Comparison of ENCODE assay signal across 26 mouse cellular contexts in genomic region chr3:126491914-126492265, GRCm38 (mm10).
DNase-seq lines count a peak whose midpoint lies in the region; ATAC-seq and TF ChIP-seq lines count a peak whose summit lies in the region.
"Had no signal": no experiment of that assay in that cellular context is flagged by ENCODE, and none has a peak within 500 bp of the region (broad histone marks: within the 10 kb centered on the region; RNA-seq: fewer than 3 reads in every experiment).

No protein-coding gene starts in this region.

- H3K4me3 ChIP-seq in forebrain, embryonic 13.5 days = no peak overlapping the region
- no peak overlapping the region for H3K4me3 ChIP-seq in forebrain, embryonic 14.5 days (ENCODE audit: low read depth, low read length)
- H3K4me3 ChIP-seq in limb, embryonic 11.5 days (ENCODE audit: low read depth, low read length) = no peak overlapping the region
- no peak overlapping the region for H3K4me3 ChIP-seq in limb, embryonic 10.5 days
- no peak overlapping the region for H3K4me3 ChIP-seq in hindbrain, embryonic 16.5 days (ENCODE audit: low read length)
- H3K4me3 ChIP-seq: gastrocnemius, adult 2 months; kidney, embryonic 15.5 days; liver, embryonic 12.5 days had no signal

- CTCF ChIA-PET in Patski (lab: Charles Lee) = interaction anchor here (0.8 to 1.7 kb wide), 5 partner anchors 8 to 29 kb away, joined by 3 to 4 read pairs (median 4); no protein-coding TSS in a partner anchor

- no peaks in the 10 kb centered on the region for H3K27me3 ChIP-seq in forebrain, embryonic 13.5 days
- no peaks in the 10 kb centered on the region for H3K27me3 ChIP-seq in forebrain, embryonic 14.5 days (replicated peaks; ENCODE audit: control insufficient read depth, insufficient read depth, low read length)
- no peaks in the 10 kb centered on the region for H3K27me3 ChIP-seq in limb, embryonic 11.5 days (ENCODE audit: control insufficient read depth, insufficient read depth, low read length)
- no peaks in the 10 kb centered on the region for H3K27me3 ChIP-seq in limb, embryonic 10.5 days (ENCODE audit: low read depth, poor library complexity, severe bottlenecking)
- no peaks in the 10 kb centered on the region for H3K27me3 ChIP-seq in Patski
- no peaks in the 10 kb centered on the region for H3K27me3 ChIP-seq in hindbrain, embryonic 16.5 days (replicated peaks; ENCODE audit: control insufficient read depth, insufficient read depth, low read length)
- H3K27me3 ChIP-seq: kidney, embryonic 15.5 days; liver, embryonic 12.5 days had no signal

- WGBS in forebrain, embryonic 13.5 days = 83% methylated on average over 3 of the region's 3 CpGs
- 88% methylated on average over 3 of the region's 3 CpGs for WGBS in forebrain, embryonic 14.5 days
- 87% methylated on average over 3 of the region's 3 CpGs for WGBS in limb, embryonic 11.5 days
- 91% methylated on average over 3 of the region's 3 CpGs for WGBS in limb, embryonic 10.5 days
- 85% methylated on average over 3 of the region's 3 CpGs for WGBS in hindbrain, embryonic 16.5 days

- in situ Hi-C loops in Patski (cut with MboI; ENCODE audit: low pct_unique_long_range_greater_than_20kb) = no loop called here

- no peaks in the 10 kb centered on the region for H3K36me3 ChIP-seq in forebrain, embryonic 13.5 days (ENCODE audit: poor library complexity, severe bottlenecking)
- no peaks in the 10 kb centered on the region for H3K36me3 ChIP-seq in forebrain, embryonic 14.5 days (ENCODE audit: control insufficient read depth, insufficient read depth, low read length)
- H3K36me3 ChIP-seq in limb, embryonic 11.5 days (ENCODE audit: control insufficient read depth, insufficient read depth, low read length) = no peaks in the 10 kb centered on the region
- H3K36me3 ChIP-seq in limb, embryonic 10.5 days = no peaks in the 10 kb centered on the region
- no peaks in the 10 kb centered on the region for H3K36me3 ChIP-seq in hindbrain, embryonic 16.5 days (ENCODE audit: control insufficient read depth, insufficient read depth, low read length)
- H3K36me3 ChIP-seq: kidney, embryonic 15.5 days; liver, embryonic 12.5 days had no signal

- H3K9ac ChIP-seq in forebrain, embryonic 13.5 days = no peak overlapping the region
- no peak overlapping the region for H3K9ac ChIP-seq in forebrain, embryonic 14.5 days (ENCODE audit: low read length)
- H3K9ac ChIP-seq in limb, embryonic 11.5 days (ENCODE audit: low read length) = no peak overlapping the region
- H3K9ac ChIP-seq in hindbrain, embryonic 16.5 days (ENCODE audit: low read depth, low read length) = no peak overlapping the region
- H3K9ac ChIP-seq: kidney, embryonic 15.5 days; liver, embryonic 12.5 days; liver, postnatal 0 days had no signal

- TF ChIP-seq CTCF in Patski (IDR thresholded peaks at IDR 0.05) = no peak

- 0 out of 2 replicates have a peak, but pooled peaks have one; percentile 4 for ATAC-seq in forebrain, embryonic 13.5 days
- ATAC-seq in forebrain, embryonic 14.5 days = no peak
- ATAC-seq in limb, embryonic 11.5 days (ENCODE audit: insufficient number of reproducible peaks, low FRiP score, low TSS enrichment, low read depth) = peak; percentile 51; the same call in 1 of the 2 replicates
- ATAC-seq in Patski = peak; percentile 9
- peak; percentile 40; the same call in 1 of the 2 replicates for ATAC-seq in hindbrain, embryonic 16.5 days
- ATAC-seq: activated CD4-positive, CD25-positive, alpha-beta regulatory T cell, adult 4 months; CD4-positive, CD25-positive, alpha-beta regulatory T cell, adult 4 months; liver, embryonic 12.5 days; liver, postnatal 0 days had no signal

- no peak overlapping the region for H3K27ac ChIP-seq in forebrain, embryonic 13.5 days
- H3K27ac ChIP-seq in forebrain, embryonic 14.5 days (ENCODE audit: low read depth, low read length) = no peak overlapping the region
- no peak overlapping the region for H3K27ac ChIP-seq in limb, embryonic 11.5 days (replicated peaks; ENCODE audit: low read depth, low read length)
- no peak overlapping the region for H3K27ac ChIP-seq in limb, embryonic 10.5 days
- H3K27ac ChIP-seq in hindbrain, embryonic 16.5 days (ENCODE audit: low read depth, low read length) = peak overlapping the region; percentile 11; the same call in 1 of the 2 replicates
- H3K27ac ChIP-seq: gastrocnemius, adult 2 months; kidney, embryonic 15.5 days; liver, embryonic 12.5 days had no signal

- 0 out of 2 replicates have a peak, but pooled peaks cover 5% of the 10 kb centered on the region for H3K4me1 ChIP-seq in forebrain, embryonic 13.5 days
- H3K4me1 ChIP-seq in forebrain, embryonic 14.5 days (ENCODE audit: control insufficient read depth, insufficient read depth, low read length) = no peaks in the 10 kb centered on the region
- no peaks in the 10 kb centered on the region for H3K4me1 ChIP-seq in limb, embryonic 11.5 days (ENCODE audit: control insufficient read depth, insufficient read depth, low read length)
- peaks cover 1% of the 10 kb centered on the region; the same call in 1 of the 2 replicates for H3K4me1 ChIP-seq in limb, embryonic 10.5 days
- peaks cover 4% of the 10 kb centered on the region; the same call in 1 of the 2 replicates for H3K4me1 ChIP-seq in hindbrain, embryonic 16.5 days (ENCODE audit: control insufficient read depth, insufficient read depth, low read depth, low read length)
- H3K4me1 ChIP-seq: kidney, embryonic 15.5 days; liver, embryonic 12.5 days had no signal

- H3K9me3 ChIP-seq in forebrain, embryonic 13.5 days (replicated peaks) = no peaks in the 10 kb centered on the region
- no peaks in the 10 kb centered on the region for H3K9me3 ChIP-seq in forebrain, embryonic 14.5 days (replicated peaks; ENCODE audit: control insufficient read depth, low read length)
- H3K9me3 ChIP-seq in limb, embryonic 11.5 days (ENCODE audit: control insufficient read depth, low read length) = no peaks in the 10 kb centered on the region
- no peaks in the 10 kb centered on the region for H3K9me3 ChIP-seq in limb, embryonic 10.5 days (replicated peaks)
- H3K9me3 ChIP-seq in hindbrain, embryonic 16.5 days (ENCODE audit: control insufficient read depth, low read length) = no peaks in the 10 kb centered on the region
- H3K9me3 ChIP-seq: kidney, embryonic 15.5 days; liver, embryonic 12.5 days had no signal

- POLR2A ChIA-PET in Patski (lab: Charles Lee) = interaction anchor here (0.5 kb wide), 1 partner anchor 58 kb away, joined by 3 read pairs; no protein-coding TSS in a partner anchor

- no peak overlapping the region for H3K4me2 ChIP-seq in forebrain, embryonic 13.5 days
- H3K4me2 ChIP-seq in forebrain, embryonic 14.5 days (ENCODE audit: low read length) = no peak overlapping the region
- no peak overlapping the region for H3K4me2 ChIP-seq in limb, embryonic 11.5 days (ENCODE audit: low read depth, severe bottlenecking)
- no peak overlapping the region for H3K4me2 ChIP-seq in hindbrain, embryonic 16.5 days (ENCODE audit: low read length)
- H3K4me2 ChIP-seq: heart, embryonic 11.5 days; kidney, embryonic 15.5 days; liver, embryonic 12.5 days had no signal

- DNase-seq in forebrain, embryonic 14.5 days (ENCODE audit: low spot score) = no peak
- no peak for DNase-seq in limb, embryonic 11.5 days (ENCODE audit: low spot score)
- DNase-seq in limb, embryonic 10.5 days (ENCODE audit: low spot score) = no peak
- no peak for DNase-seq in Patski (ENCODE audit: low read depth, low spot score)
- DNase-seq in thymus, postnatal 25 days = no peak
- no peak for DNase-seq in testis, postnatal 10 days (ENCODE audit: low spot score)
- DNase-seq: adrenal gland, adult 2 months; adrenal gland, postnatal 36 days; cerebellum, adult 18-20 months; gastrocnemius, adult 2 months; gastrocnemius, postnatal 36 days; heart, adult 18-20 months; heart, postnatal 36 days; kidney, adult 18-20 months; liver, postnatal 0 days; lung, postnatal 36 days; right cerebral cortex, postnatal 25 days; thymus, adult 18-20 months; thymus, postnatal 36 days had no signal
